Mouse (Mus musculus): ENCODE measurements around the gene Bag5. TPM values are rescaled to one million over a fixed set of nuclear protein-coding genes. Genes with fewer than 3 reads are reported as not detected.

The Bag5 gene
- polyA plus RNA-seq, 1 experiment from 2014 or later = 62.2 TPM

- H3K4me1 ChIP-seq (ENCODE audit: control insufficient read depth, insufficient read depth, low read length) = peaks cover 60% of the 10 kb centered on the region
- H3K9ac ChIP-seq (ENCODE audit: low read length) = peak overlapping the region; percentile 71
- H3K27ac ChIP-seq (ENCODE audit: low read depth, low read length) = peak overlapping the region; percentile 98
- no peaks in the 10 kb centered on the region for H3K27me3 ChIP-seq (ENCODE audit: control insufficient read depth, insufficient read depth, low read length)
- DNase-seq (ENCODE audit: low spot score, missing footprints) = peak; percentile 97
- H3K9me3 ChIP-seq (ENCODE audit: control insufficient read depth, low read length) = no peaks in the 10 kb centered on the region
- H3K4me3 ChIP-seq (ENCODE audit: low read depth, low read length) = no peak overlapping the region
- peak overlapping the region; percentile 45 for H3K4me2 ChIP-seq
- peak; percentile 51 for ATAC-seq (ENCODE audit: low FRiP score)
- H3K36me3 ChIP-seq (ENCODE audit: control insufficient read depth, insufficient read depth, low read length) = no peaks in the 10 kb centered on the region
- 33% methylated on average over 13 of the region's 13 CpGs for WGBS
Measured at GRCm38 (mm10) chr12:111694880-111695804, 17.9 kb downstream of the Bag5 start.

DNA sequence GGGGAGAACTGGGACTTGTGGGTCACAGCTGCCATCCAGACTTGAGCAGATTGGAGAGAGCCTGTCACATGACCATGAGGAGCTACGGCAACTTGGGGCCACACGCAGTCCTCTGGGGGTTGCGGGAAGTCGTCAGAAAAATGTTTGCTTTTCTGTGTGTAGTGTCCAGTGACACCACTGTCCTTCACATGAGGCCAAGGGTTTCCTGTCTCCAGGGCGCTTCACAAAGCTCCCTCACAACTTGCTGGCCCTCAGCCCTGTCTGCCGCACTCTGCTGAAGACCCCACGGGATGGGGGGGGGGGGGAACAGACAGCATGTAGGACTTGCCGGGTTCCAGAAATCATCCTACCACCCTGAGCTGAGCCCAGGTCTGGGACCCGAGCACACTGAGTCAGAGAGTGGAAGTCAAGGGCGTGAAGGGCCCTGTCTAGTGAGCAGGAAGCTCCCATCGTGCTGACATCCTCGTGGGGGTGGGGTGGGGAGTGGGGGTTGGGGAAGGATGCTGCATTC is 18.7 kb downstream of the Bag5 start:
- 0 out of 2 replicates have a peak overlapping the region, but pooled peaks have one; percentile 12 for H3K4me3 ChIP-seq (ENCODE audit: low read depth, low read length)
- 1% methylated on average over 12 of the region's 12 CpGs for WGBS
- peak; percentile 13 for ATAC-seq (ENCODE audit: low FRiP score)

DNA sequence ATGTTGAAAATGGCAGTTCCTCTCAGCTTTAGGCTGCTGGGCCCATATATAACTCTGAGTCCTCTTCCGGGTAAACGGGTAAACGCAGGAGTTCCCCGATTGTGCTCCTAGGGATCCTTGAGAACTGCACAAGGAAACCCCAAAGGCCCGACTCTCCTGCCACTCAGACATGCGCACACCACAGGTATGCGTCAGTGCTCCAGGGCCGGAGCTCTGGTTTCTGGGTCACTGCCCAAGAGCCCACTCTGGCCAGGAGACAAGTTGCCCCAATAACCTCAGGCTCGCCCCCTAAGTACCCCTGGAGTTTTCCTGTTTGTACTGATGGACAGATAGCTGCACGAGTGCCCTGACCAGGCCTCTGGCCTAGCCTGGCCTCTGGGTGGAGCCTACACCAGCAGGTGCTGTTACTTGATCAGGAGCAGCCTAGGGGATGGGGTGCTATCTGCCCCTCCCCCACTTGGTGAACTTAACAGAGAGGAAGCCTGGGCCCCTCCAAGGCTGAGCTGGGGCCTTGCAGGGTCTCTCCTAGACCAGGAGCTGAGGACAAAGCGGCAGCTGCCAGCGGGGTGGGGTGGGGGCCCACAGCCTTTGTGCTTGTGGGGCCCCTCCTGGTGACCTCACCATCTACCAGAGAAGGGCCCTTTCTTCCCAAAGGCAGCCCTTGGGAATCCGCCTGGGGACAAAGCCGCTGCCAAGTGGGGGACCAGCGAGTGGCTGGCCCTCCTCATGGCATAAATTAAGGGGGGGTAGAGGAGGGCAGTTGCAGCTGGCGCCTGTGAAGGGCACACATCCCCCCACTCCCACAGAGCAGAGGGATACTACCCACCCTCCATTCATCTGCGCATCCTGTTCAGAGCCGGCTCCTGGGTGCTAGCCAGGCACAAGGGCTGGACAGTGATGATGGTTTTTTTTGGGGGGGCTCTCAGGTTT is 19.5 kb downstream of the Bag5 start:
- DNase-seq (ENCODE audit: low spot score, missing footprints) (peak; percentile 98), ATAC-seq (ENCODE audit: low FRiP score) (peak; percentile 87)
- no peaks in the 10 kb centered on the region for H3K36me3 ChIP-seq (ENCODE audit: control insufficient read depth, insufficient read depth, low read length)
- 0 out of 2 replicates have a peak overlapping the region, but pooled peaks have one; percentile 12 for H3K4me3 ChIP-seq (ENCODE audit: low read depth, low read length)
- H3K9me3 ChIP-seq (ENCODE audit: control insufficient read depth, low read length) = no peaks in the 10 kb centered on the region
- peaks cover 65% of the 10 kb centered on the region for H3K4me1 ChIP-seq (ENCODE audit: control insufficient read depth, insufficient read depth, low read length)
- WGBS = 15% methylated on average over 18 of the region's 18 CpGs
- peak overlapping the region; percentile 98 for H3K27ac ChIP-seq (ENCODE audit: low read depth, low read length)
- no peaks in the 10 kb centered on the region for H3K27me3 ChIP-seq (ENCODE audit: control insufficient read depth, insufficient read depth, low read length)
- peak overlapping the region; percentile 45 for H3K4me2 ChIP-seq
- H3K9ac ChIP-seq (ENCODE audit: low read length) = peak overlapping the region; percentile 71

More for the DNA sequence above, 18.7 kb downstream of the Bag5 start:
- Histone ChIP-seq H3K27me3 (ENCODE audit: control insufficient read depth, insufficient read depth, low read length) (no peaks in the 10 kb centered on the region), H3K27ac (ENCODE audit: low read depth, low read length) (peak overlapping the region; percentile 98), H3K4me1 (ENCODE audit: control insufficient read depth, insufficient read depth, low read length) (peaks cover 65% of the 10 kb centered on the region), H3K36me3 (ENCODE audit: control insufficient read depth, insufficient read depth, low read length) (no peaks in the 10 kb centered on the region), H3K4me2 (peak overlapping the region; percentile 45), H3K9me3 (ENCODE audit: control insufficient read depth, low read length) (no peaks in the 10 kb centered on the region), H3K9ac (ENCODE audit: low read length) (peak overlapping the region; percentile 71)
- no peak for DNase-seq (ENCODE audit: low spot score, missing footprints)

- peak overlapping the region; percentile 45 for H3K4me2 ChIP-seq
- H3K27ac ChIP-seq (ENCODE audit: low read depth, low read length) = peak overlapping the region; percentile 98
- ATAC-seq (ENCODE audit: low FRiP score) = no peak
- no peaks in the 10 kb centered on the region for H3K27me3 ChIP-seq (ENCODE audit: control insufficient read depth, insufficient read depth, low read length)
- H3K36me3 ChIP-seq (ENCODE audit: control insufficient read depth, insufficient read depth, low read length) = no peaks in the 10 kb centered on the region
- H3K9ac ChIP-seq (ENCODE audit: low read length) = peak overlapping the region; percentile 71
- peak; percentile 87 for DNase-seq (ENCODE audit: low spot score, missing footprints)
- WGBS = 73% methylated on average over 5 of the region's 5 CpGs
- H3K9me3 ChIP-seq (ENCODE audit: control insufficient read depth, low read length) = no peaks in the 10 kb centered on the region
- no peak overlapping the region for H3K4me3 ChIP-seq (ENCODE audit: low read depth, low read length)
- peaks cover 71% of the 10 kb centered on the region for H3K4me1 ChIP-seq (ENCODE audit: control insufficient read depth, insufficient read depth, low read length)
Measured at GRCm38 (mm10) chr12:111692899-111693298, 20.2 kb downstream of the Bag5 start.

GRCm38 (mm10) chr12:111691346-111691872 is 21.6 kb downstream of the Bag5 start:
- H3K4me2 ChIP-seq = 0 out of 2 replicates have a peak overlapping the region, but pooled peaks have one; percentile 2
- no peaks in the 10 kb centered on the region for H3K27me3 ChIP-seq (ENCODE audit: control insufficient read depth, insufficient read depth, low read length)
- 3% methylated on average over 5 of the region's 5 CpGs for WGBS
- H3K36me3 ChIP-seq (ENCODE audit: control insufficient read depth, insufficient read depth, low read length) = no peaks in the 10 kb centered on the region
- no peaks in the 10 kb centered on the region for H3K9me3 ChIP-seq (ENCODE audit: control insufficient read depth, low read length)
- peak overlapping the region; percentile 59 for H3K9ac ChIP-seq (ENCODE audit: low read length)
- H3K4me1 ChIP-seq (ENCODE audit: control insufficient read depth, insufficient read depth, low read length) = peaks cover 84% of the 10 kb centered on the region
- DNase-seq (ENCODE audit: low spot score, missing footprints) = peak; percentile 95
- no peak overlapping the region for H3K4me3 ChIP-seq (ENCODE audit: low read depth, low read length)
- ATAC-seq (ENCODE audit: low FRiP score) = peak; percentile 45
- peak overlapping the region; percentile 98 for H3K27ac ChIP-seq (ENCODE audit: low read depth, low read length)

DNA sequence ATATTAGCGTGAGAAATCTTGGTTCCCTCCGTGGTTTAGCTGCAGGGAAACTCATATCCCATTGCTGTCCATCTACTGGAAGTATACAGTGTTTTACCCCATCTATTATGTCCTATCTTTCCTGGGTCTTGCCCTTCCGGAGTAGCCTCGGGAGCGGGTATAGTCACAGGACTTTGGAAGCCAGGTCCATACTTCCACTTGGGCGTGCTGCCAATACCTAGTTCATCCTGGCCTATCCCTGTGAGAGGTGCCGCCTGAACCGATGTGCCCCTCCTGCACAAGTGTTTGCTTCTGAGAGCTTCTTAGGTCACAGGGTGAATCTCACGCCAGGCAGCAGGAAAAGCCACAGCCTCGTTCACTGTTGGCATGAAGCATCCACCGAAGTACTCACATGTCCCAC is 23.6 kb downstream of the Bag5 start:
- Histone ChIP-seq H3K27me3 (ENCODE audit: control insufficient read depth, insufficient read depth, low read length) (no peaks in the 10 kb centered on the region), H3K4me1 (ENCODE audit: control insufficient read depth, insufficient read depth, low read length) (peaks cover 65% of the 10 kb centered on the region), H3K4me3 (ENCODE audit: low read depth, low read length) (no peak overlapping the region), H3K9me3 (ENCODE audit: control insufficient read depth, low read length) (no peaks in the 10 kb centered on the region), H3K36me3 (ENCODE audit: control insufficient read depth, insufficient read depth, low read length) (no peaks in the 10 kb centered on the region), H3K4me2 (no peak overlapping the region), H3K9ac (ENCODE audit: low read length) (no peak overlapping the region), H3K27ac (ENCODE audit: low read depth, low read length) (no peak overlapping the region)
- 92% methylated on average over 11 of the region's 11 CpGs for WGBS
- DNase-seq (ENCODE audit: low spot score, missing footprints) = no peak
- ATAC-seq (ENCODE audit: low FRiP score) = no peak

GRCm38 (mm10) chr12:111688069-111688428 is 25.0 kb downstream of the Bag5 start:
- Histone ChIP-seq H3K27me3 (ENCODE audit: control insufficient read depth, insufficient read depth, low read length) (no peaks in the 10 kb centered on the region), H3K27ac (ENCODE audit: low read depth, low read length) (peak overlapping the region; percentile 83), H3K36me3 (ENCODE audit: control insufficient read depth, insufficient read depth, low read length) (no peaks in the 10 kb centered on the region), H3K4me2 (peak overlapping the region; percentile 6; the same call in 1 of the 2 replicates), H3K4me3 (ENCODE audit: low read depth, low read length) (no peak overlapping the region), H3K4me1 (ENCODE audit: control insufficient read depth, insufficient read depth, low read length) (peaks cover 52% of the 10 kb centered on the region), H3K9ac (ENCODE audit: low read length) (peak overlapping the region; percentile 30; the same call in 1 of the 2 replicates), H3K9me3 (ENCODE audit: control insufficient read depth, low read length) (no peaks in the 10 kb centered on the region)
- DNase-seq (ENCODE audit: low spot score, missing footprints) (peak; percentile 90), ATAC-seq (ENCODE audit: low FRiP score) (no peak)
- 24% methylated on average over 2 of the region's 2 CpGs for WGBS

GRCm38 (mm10) chr12:111687350-111688068 is 25.5 kb downstream of the Bag5 start:
- H3K4me1 ChIP-seq (ENCODE audit: control insufficient read depth, insufficient read depth, low read length) = peaks cover 46% of the 10 kb centered on the region

More at GRCm38 (mm10) chr12:111687350-111688068, 25.5 kb downstream of the Bag5 start:
- Histone ChIP-seq H3K4me3 (ENCODE audit: low read depth, low read length) (no peak overlapping the region), H3K9ac (ENCODE audit: low read length) (peak overlapping the region; percentile 41), H3K36me3 (ENCODE audit: control insufficient read depth, insufficient read depth, low read length) (peaks cover under 1% of the 10 kb centered on the region; the same call in 1 of the 2 replicates), H3K9me3 (ENCODE audit: control insufficient read depth, low read length) (no peaks in the 10 kb centered on the region), H3K4me2 (peak overlapping the region; percentile 6; the same call in 1 of the 2 replicates), H3K27ac (ENCODE audit: low read depth, low read length) (peak overlapping the region; percentile 83), H3K27me3 (ENCODE audit: control insufficient read depth, insufficient read depth, low read length) (no peaks in the 10 kb centered on the region)
- WGBS = 22% methylated on average over 14 of the region's 14 CpGs
- DNase-seq (ENCODE audit: low spot score, missing footprints) = peak; percentile 92
- no peak for ATAC-seq (ENCODE audit: low FRiP score)

All from midbrain, embryonic 11.5 days (tissue).